Mouse (Mus musculus): ENCODE measurements at regions not wholly inside any gene's neighbourhood (a gene's known extent, or its start where the extent isn't known, plus 50 kb on each side); places are given as distances from the start of the nearest gene placed in this dataset.

DNA sequence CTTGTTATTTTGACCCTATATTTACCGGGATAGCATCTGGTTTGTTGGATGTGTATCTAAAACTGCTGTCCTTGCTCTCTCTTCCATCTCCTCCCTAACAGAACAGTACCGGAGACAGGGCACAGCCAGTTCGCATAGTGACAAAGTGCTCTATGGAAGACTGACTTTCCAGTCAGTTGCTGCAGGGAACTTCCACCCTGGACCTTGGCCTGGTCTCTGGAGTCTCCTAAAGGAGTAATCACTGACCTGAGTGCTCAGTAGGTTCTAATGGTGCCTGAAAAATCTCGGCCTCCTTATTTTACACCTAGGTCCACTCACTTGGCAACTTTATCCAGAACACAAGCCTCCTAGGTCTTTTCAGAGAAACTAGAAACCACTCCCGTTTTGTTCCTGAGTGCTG lies 130.9 kb upstream of the Hmgn3 start:
- TF ChIP-seq CTCF (IDR thresholded peaks at IDR 0.05; ENCODE audit: low read depth) (no peak), EP300 (IDR thresholded peaks at IDR 0.05; ENCODE audit: low read depth) (no peak)
